Mouse (Mus musculus): ENCODE results near the gene 4930595D18Rik. TPM values are rescaled to one million over a fixed set of nuclear protein-coding genes. Genes with fewer than 3 reads are reported as not detected.
A peak's percentile ranks its signal among the peaks of the same experiment; 100 is the strongest.

Gene 4930595D18Rik
- polyA plus RNA-seq, 1 experiment: not detected

DNA sequence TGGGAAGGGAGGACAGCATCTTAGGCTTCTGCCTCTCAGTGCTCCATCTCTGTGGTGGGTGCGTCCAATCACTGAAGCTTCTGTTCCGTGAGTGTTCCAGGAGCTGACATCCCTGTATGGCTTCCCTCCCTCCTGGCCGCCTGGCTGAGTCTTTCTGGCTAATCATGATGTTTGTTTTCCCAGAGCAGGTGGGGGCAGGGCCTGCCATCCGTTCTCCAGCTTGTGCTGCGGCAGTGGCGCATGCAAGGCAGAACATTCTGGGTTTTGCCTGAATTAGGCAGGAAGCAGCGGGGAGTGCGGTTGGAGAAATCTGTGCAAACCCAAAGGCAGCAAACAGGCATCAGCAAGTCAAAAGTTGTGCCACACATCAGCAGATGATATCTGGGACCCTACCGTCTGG is 39.0 kb downstream of the 4930595D18Rik start:
- 75% methylated on average over 9 of the region's 9 CpGs for WGBS
- Histone ChIP-seq H3K4me3 (replicated peaks; ENCODE audit: extremely low read depth, low read depth, low read length) (no peak overlapping the region), H3K4me1 (ENCODE audit: control insufficient read depth, insufficient read depth, low read length) (peaks cover 3% of the 10 kb centered on the region)
- TF ChIP-seq CTCF (IDR thresholded peaks at IDR 0.05; ENCODE audit: insufficient read depth, low read length) (no peak), POLR2A (IDR thresholded peaks at IDR 0.05; ENCODE audit: borderline replicate concordance, extremely low read depth, low read depth, low read length) (no peak)
- no peak for DNase-seq

DNA sequence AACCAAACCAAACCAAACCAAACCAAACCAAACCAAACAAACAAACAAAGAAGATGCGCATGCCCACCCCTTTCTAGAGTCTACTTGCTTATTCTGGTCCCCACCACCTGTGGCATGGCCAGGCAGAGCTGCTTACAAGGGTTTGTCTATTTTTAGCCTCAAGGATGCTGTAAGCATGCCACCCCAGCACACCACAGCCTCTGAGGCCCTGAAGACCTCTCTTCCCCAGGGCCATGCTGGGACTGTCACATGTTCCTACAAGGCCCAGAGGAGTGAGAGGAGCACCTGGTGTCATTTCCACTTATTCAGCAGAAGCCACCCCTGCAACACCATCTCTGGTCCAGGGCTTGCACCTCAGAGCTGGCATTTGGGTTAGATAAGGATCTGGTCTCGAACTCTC is 39.7 kb downstream of the 4930595D18Rik start:
- H3K4me3 ChIP-seq (replicated peaks; ENCODE audit: extremely low read depth, low read depth, low read length): no peak overlapping the region
- TF ChIP-seq CTCF (IDR thresholded peaks at IDR 0.05; ENCODE audit: insufficient read depth, low read length): no peak
- TF ChIP-seq POLR2A (IDR thresholded peaks at IDR 0.05; ENCODE audit: borderline replicate concordance, extremely low read depth, low read depth, low read length): no peak
- H3K4me1 ChIP-seq (ENCODE audit: control insufficient read depth, insufficient read depth, low read length): peaks cover 3% of the 10 kb centered on the region
- no peak for DNase-seq
- 90% methylated on average over 2 of the region's 2 CpGs for WGBS

DNA sequence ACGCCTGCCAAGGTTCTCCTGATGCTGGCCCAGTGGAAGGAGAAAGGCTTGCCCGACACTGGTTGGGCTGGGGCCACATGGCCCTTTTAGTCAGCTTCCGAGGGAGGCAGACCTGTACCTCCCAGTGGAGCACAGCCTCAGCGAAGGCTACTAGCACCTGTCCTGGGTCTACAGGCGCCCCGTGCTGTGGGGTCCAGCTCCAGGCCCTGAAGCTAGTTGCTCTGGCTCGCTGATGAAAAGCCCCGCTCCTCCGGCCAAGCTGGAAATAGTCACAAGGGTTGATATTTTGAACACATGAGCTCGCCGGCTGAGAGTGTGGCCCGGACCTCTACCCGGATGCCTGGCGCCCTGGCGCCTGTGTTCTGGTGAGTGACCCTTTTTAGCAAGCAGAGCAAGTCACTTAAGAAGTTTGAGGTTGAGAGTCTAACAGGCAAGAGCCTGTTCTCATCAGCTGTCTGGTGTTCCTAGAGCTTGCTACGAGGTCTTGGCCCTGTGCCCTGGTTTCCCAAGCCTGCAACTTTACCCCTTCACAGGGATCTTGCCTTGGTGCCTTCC is 40.7 kb downstream of the 4930595D18Rik start:
- DNase-seq: no peak
- TF ChIP-seq POLR2A (IDR thresholded peaks at IDR 0.05; ENCODE audit: borderline replicate concordance, extremely low read depth, low read depth, low read length) (no peak), CTCF (IDR thresholded peaks at IDR 0.05; ENCODE audit: insufficient read depth, low read length) (no peak)
- no peak overlapping the region for H3K4me3 ChIP-seq (replicated peaks; ENCODE audit: extremely low read depth, low read depth, low read length)
- WGBS: 54% methylated on average over 16 of the region's 16 CpGs
- peaks cover 3% of the 10 kb centered on the region for H3K4me1 ChIP-seq (ENCODE audit: control insufficient read depth, insufficient read depth, low read length)

DNA sequence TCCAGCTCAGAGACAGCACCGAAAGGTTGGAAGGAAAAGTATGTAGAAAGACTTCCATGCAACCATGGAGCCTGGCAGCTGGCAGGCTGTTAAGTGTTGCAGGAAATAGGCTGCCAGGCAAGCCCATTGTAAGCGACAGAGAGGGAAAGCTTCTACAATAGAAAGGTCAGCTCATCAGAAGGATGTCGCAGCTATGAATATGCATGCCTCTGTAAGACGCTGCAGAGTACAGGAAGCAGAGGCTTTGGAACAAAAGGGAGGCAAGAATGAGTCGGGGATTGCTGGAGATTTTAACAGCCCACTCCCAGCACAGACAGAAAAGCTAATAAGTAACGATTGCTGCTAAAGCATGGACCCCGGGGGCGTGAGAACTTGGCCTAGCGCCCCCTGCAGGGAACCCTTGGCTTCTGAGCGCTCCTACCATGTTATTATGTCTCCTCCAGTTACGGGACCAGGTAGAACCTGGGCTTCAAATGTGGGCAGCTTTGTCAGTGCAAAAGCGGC is 41.2 kb downstream of the 4930595D18Rik start:
- TF ChIP-seq CTCF (IDR thresholded peaks at IDR 0.05; ENCODE audit: insufficient read depth, low read length): peak; percentile 41; the same call in 1 of the 2 replicates
- no peak for TF ChIP-seq POLR2A (IDR thresholded peaks at IDR 0.05; ENCODE audit: borderline replicate concordance, extremely low read depth, low read depth, low read length)
- no peak for DNase-seq
- H3K4me3 ChIP-seq (replicated peaks; ENCODE audit: extremely low read depth, low read depth, low read length): no peak overlapping the region
- H3K4me1 ChIP-seq (ENCODE audit: control insufficient read depth, insufficient read depth, low read length): peaks cover 3% of the 10 kb centered on the region
- 14% methylated on average over 12 of the region's 12 CpGs for WGBS

DNA sequence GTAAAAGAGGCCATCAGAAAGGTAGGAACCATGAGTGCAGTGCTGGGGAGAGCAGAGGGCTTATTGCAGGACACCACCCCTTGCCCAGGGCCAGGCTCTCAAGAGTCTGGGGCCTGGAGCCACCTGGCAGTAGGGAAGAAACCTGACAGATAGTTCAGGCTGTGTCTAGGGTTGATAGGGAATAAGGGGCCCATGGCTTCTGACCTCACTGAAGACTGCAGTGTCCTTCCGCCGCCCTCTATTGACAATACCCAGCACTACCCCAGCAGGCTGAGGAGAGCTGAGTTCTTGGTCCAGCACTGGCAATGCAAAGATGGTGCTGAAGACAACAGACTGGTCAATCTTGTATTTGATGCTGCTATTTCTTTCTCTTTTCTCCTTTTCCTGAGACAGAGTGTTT is 47.2 kb downstream of the 4930595D18Rik start:
- DNase-seq: no peak
- H3K4me1 ChIP-seq (ENCODE audit: control insufficient read depth, insufficient read depth, low read length): no peaks in the 10 kb centered on the region
- TF ChIP-seq CTCF (IDR thresholded peaks at IDR 0.05; ENCODE audit: insufficient read depth, low read length) (peak; percentile 30; the same call in 1 of the 2 replicates), POLR2A (IDR thresholded peaks at IDR 0.05; ENCODE audit: borderline replicate concordance, extremely low read depth, low read depth, low read length) (no peak)
- 78% methylated on average over 2 of the region's 2 CpGs for WGBS
- no peak overlapping the region for H3K4me3 ChIP-seq (replicated peaks; ENCODE audit: extremely low read depth, low read depth, low read length)

DNA sequence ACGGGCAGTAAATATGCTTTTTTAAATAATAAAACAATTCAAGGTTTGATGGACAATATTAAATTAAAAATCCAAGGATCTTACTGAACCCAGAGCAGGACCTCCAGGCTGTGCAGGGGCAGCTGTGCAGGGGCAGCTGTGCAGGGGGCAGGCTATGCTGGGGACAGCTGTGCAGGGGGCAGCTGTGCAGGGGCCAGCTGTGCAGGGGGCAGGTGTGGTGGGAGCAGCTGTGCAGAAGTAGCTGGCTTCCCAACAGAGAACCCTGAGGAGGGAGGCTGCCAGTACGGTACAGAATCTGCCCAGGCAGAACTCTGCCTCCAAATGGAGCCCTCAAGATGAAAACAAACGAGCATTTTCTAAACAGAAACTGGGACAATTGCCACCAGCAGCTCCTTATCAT is 48.3 kb downstream of the 4930595D18Rik start:
- Histone ChIP-seq H3K4me1 (ENCODE audit: control insufficient read depth, insufficient read depth, low read length) (no peaks in the 10 kb centered on the region), H3K4me3 (replicated peaks; ENCODE audit: extremely low read depth, low read depth, low read length) (no peak overlapping the region)
- DNase-seq: no peak
- no peak for TF ChIP-seq POLR2A (IDR thresholded peaks at IDR 0.05; ENCODE audit: borderline replicate concordance, extremely low read depth, low read depth, low read length)
- no peak for TF ChIP-seq CTCF (IDR thresholded peaks at IDR 0.05; ENCODE audit: insufficient read depth, low read length)
- WGBS: 63% methylated on average over 3 of the region's 3 CpGs

- no peak for TF ChIP-seq POLR2A (IDR thresholded peaks at IDR 0.05; ENCODE audit: borderline replicate concordance, extremely low read depth, low read depth, low read length)
- TF ChIP-seq CTCF (IDR thresholded peaks at IDR 0.05; ENCODE audit: insufficient read depth, low read length): no peak
- DNase-seq: peak; percentile 11
- WGBS: 50% methylated on average over 19 of the region's 19 CpGs
- Histone ChIP-seq H3K4me1 (ENCODE audit: control insufficient read depth, insufficient read depth, low read length) (no peaks in the 10 kb centered on the region), H3K4me3 (replicated peaks; ENCODE audit: extremely low read depth, low read depth, low read length) (no peak overlapping the region)
Observed at GRCm38 (mm10) chr12:111134791-111135733, 49.2 kb downstream of the 4930595D18Rik start.

GRCm38 (mm10) chr12:111134169-111134568 is 50.1 kb downstream of the 4930595D18Rik start:
- no peak for DNase-seq
- Histone ChIP-seq H3K4me1 (ENCODE audit: control insufficient read depth, insufficient read depth, low read length) (no peaks in the 10 kb centered on the region), H3K4me3 (replicated peaks; ENCODE audit: extremely low read depth, low read depth, low read length) (no peak overlapping the region)
- no peak for TF ChIP-seq CTCF (IDR thresholded peaks at IDR 0.05; ENCODE audit: insufficient read depth, low read length)
- TF ChIP-seq POLR2A (IDR thresholded peaks at IDR 0.05; ENCODE audit: borderline replicate concordance, extremely low read depth, low read depth, low read length): no peak
- WGBS: 74% methylated on average over 7 of the region's 7 CpGs

- no peak for DNase-seq
- no peak for TF ChIP-seq CTCF (IDR thresholded peaks at IDR 0.05; ENCODE audit: insufficient read depth, low read length)
- TF ChIP-seq POLR2A (IDR thresholded peaks at IDR 0.05; ENCODE audit: borderline replicate concordance, extremely low read depth, low read depth, low read length): no peak
- 71% methylated on average over 6 of the region's 6 CpGs for WGBS
- no peak overlapping the region for H3K4me3 ChIP-seq (replicated peaks; ENCODE audit: extremely low read depth, low read depth, low read length)
- H3K4me1 ChIP-seq (ENCODE audit: control insufficient read depth, insufficient read depth, low read length): no peaks in the 10 kb centered on the region
Observed at GRCm38 (mm10) chr12:111125666-111126065, 58.6 kb downstream of the 4930595D18Rik start.

Data from lung, adult 2 months (tissue).